Mouse (Mus musculus) bone marrow, adult 2 months (tissue): ENCODE data around the gene Zfp592.

Experiments used
- CTCF ChIP-seq: fragments of 200-500 bp; IDR thresholded peaks from 2 replicates; pipeline ENCODE4 v1.5.1; 2011; ENCODE audit warnings: low read length, control low read depth; ENCODE audit not compliant: control insufficient read depth, insufficient read depth
- POLR2A ChIP-seq: fragments of 200-500 bp; IDR thresholded peaks from 2 replicates; pipeline ENCODE4 v1.6.1; 2011; ENCODE audit warnings: low read depth, mild to moderate bottlenecking, control low read depth, low read length, borderline replicate concordance; ENCODE audit not compliant: control insufficient read depth

GRCm38 (mm10) chr7:80992980-80993833 is at the start of gene Zfp592:
- peak; percentile 39; the same call in 1 of the 2 replicates for TF ChIP-seq POLR2A
- no peak for TF ChIP-seq CTCF
